Mouse (Mus musculus) A20 (cell line): ENCODE measurements at regions not wholly inside any gene's neighbourhood (a gene's known extent, or its start where the extent isn't known, plus 50 kb on each side); places are given as distances from the start of the nearest gene placed in this dataset.

ENCODE experiments used
- DNase-seq: peaks from one replicate; pipeline ENCODE4 v3.0.0-alpha.2; 2011; ENCODE audit warnings: low read depth, low spot score

GRCm38 (mm10) chr1:154255971-154256370 is 55.0 kb downstream of the Zfp648 start:
- DNase-seq, result no peak

GRCm38 (mm10) chr1:154256811-154257210 is 55.8 kb downstream of the Zfp648 start:
- no peak for DNase-seq

GRCm38 (mm10) chr1:154258511-154258910 is 57.5 kb downstream of the Zfp648 start:
- DNase-seq, result no peak

GRCm38 (mm10) chr1:154260393-154260792 is 59.4 kb downstream of the Zfp648 start:
- DNase-seq, result no peak

- peak; percentile 59 for DNase-seq
Observed at GRCm38 (mm10) chr1:154281438-154281837, 80.5 kb downstream of the Zfp648 start.

- DNase-seq, result no peak
Observed at GRCm38 (mm10) chr1:154286080-154286479, 85.1 kb downstream of the Zfp648 start.

- no peak for DNase-seq
Observed at GRCm38 (mm10) chr1:154292729-154293128, 91.7 kb downstream of the Zfp648 start.

GRCm38 (mm10) chr1:154296080-154296479 is 95.1 kb downstream of the Zfp648 start:
- no peak for DNase-seq

GRCm38 (mm10) chr1:154299866-154300265 is 98.9 kb downstream of the Zfp648 start:
- DNase-seq, result no peak

- DNase-seq, result no peak
Observed at GRCm38 (mm10) chr1:154309650-154310049, 108.7 kb downstream of the Zfp648 start.
